Mouse (Mus musculus) intestine, embryonic 15.5 days (tissue): Measurements from ENCODE around the gene Mmp19. TPM values are rescaled to one million over a fixed set of nuclear protein-coding genes. Genes with fewer than 3 reads are reported as not detected.
A peak's percentile ranks its signal among the peaks of the same experiment; 100 is the strongest.

Experiments used
- ATAC-seq: fragments of 200-750 bp; cut with Nextera tagmentation; 2 replicates; pipeline ENCODE4 v1.8.0; 2017; ENCODE audit warnings: moderate TSS enrichment, moderate library complexity
- H3K27ac ChIP-seq: fragments of 300-500 bp; sonication (generic); 2 replicates; pipeline ENCODE4 v1.5.1; 2015; ENCODE audit warnings: mild to moderate bottlenecking, inconsistent platforms
- H3K27me3 ChIP-seq: fragments of 300-500 bp; sonication (generic); replicated peaks from 2 replicates; pipeline ENCODE4 v1.6.1; 2015; ENCODE audit warnings: inconsistent platforms
- H3K36me3 ChIP-seq: fragments of 300-500 bp; sonication (generic); 2 replicates; pipeline ENCODE4 v1.6.1; 2015; ENCODE audit warnings: inconsistent platforms
- H3K4me1 ChIP-seq: fragments of 300-500 bp; sonication (generic); replicated peaks from 2 replicates; pipeline ENCODE4 v1.6.1; 2015; ENCODE audit warnings: inconsistent platforms
- H3K4me2 ChIP-seq: fragments of 300-500 bp; sonication (generic); replicated peaks from 2 replicates; pipeline ENCODE4 v1.6.1; 2015; ENCODE audit warnings: mild to moderate bottlenecking, inconsistent platforms
- H3K4me3 ChIP-seq: fragments of 300-500 bp; sonication (generic); replicated peaks from 2 replicates; pipeline ENCODE4 v1.5.1; 2015; ENCODE audit warnings: inconsistent platforms
- H3K9ac ChIP-seq: fragments of 300-500 bp; sonication (generic); 2 replicates; pipeline ENCODE4 v1.6.1; 2015; ENCODE audit warnings: inconsistent platforms
- H3K9me3 ChIP-seq: fragments of 300-500 bp; sonication (generic); 2 replicates; pipeline ENCODE4 v1.6.1; 2016; ENCODE audit warnings: inconsistent platforms
- WGBS: fragments of 180-500 bp; shearing (Covaris S2); methylation state at CpG from one replicate; pipeline ENCODE4 v1.1.7; 2015; 5-methylcytosine and 5-hydroxymethylcytosine counted together
- polyA plus RNA-seq: library from polyadenylated mRNA; unstranded; fragments of >200 nt; fragmentation: Nextera tagmentation; extraction: Ambion mirVana; gene quantifications from 2 replicates; pipeline ENCODE4 v1.2.1, GENCODE M21; 2015

Mmp19 gene
- polyA plus RNA-seq, 1 experiment from 2014 or later, result 0.60 TPM

GRCm38 (mm10) chr10:128773685-128774084 lies 17.0 kb upstream of the Mmp19 start:
- no peak for ATAC-seq
- 24% methylated on average over 5 of the region's 5 CpGs for WGBS
- no peak overlapping the region for H3K27ac ChIP-seq
- no peaks in the 10 kb centered on the region for H3K4me1 ChIP-seq
- H3K4me2 ChIP-seq, result no peak overlapping the region
- H3K27me3 ChIP-seq, result no peaks in the 10 kb centered on the region
- no peak overlapping the region for H3K9ac ChIP-seq
- H3K36me3 ChIP-seq, result no peaks in the 10 kb centered on the region
- H3K4me3 ChIP-seq, result no peak overlapping the region
- H3K9me3 ChIP-seq, result no peaks in the 10 kb centered on the region

DNA sequence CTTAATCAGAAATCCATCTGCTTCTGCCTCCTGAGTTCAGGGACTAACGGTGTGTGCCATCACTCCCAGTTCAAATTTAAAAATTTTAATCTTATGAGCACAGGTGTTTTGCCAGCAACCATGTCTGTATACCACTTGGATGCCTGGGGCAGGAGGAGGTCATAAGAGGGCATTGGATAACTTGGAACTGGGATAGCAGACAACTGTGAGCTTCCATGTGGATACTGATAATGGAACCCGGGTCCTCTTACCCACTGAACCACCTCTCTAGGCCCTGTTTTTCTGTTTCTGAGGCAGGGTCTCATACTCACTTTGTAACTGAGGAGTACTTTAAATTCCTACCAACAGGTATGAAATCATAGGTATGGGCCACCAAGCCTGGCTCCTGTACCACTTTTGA lies 12.3 kb upstream of the Mmp19 start:
- Histone ChIP-seq H3K27ac (peak overlapping the region; percentile 80), H3K4me2 (no peak overlapping the region), H3K36me3 (no peaks in the 10 kb centered on the region), H3K4me3 (no peak overlapping the region), H3K27me3 (no peaks in the 10 kb centered on the region), H3K4me1 (0 out of 2 replicates have a peak, but pooled peaks cover 7% of the 10 kb centered on the region), H3K9ac (no peak overlapping the region), H3K9me3 (no peaks in the 10 kb centered on the region)
- WGBS, result 93% methylated on average over 2 of the region's 2 CpGs
- no peak for ATAC-seq

DNA sequence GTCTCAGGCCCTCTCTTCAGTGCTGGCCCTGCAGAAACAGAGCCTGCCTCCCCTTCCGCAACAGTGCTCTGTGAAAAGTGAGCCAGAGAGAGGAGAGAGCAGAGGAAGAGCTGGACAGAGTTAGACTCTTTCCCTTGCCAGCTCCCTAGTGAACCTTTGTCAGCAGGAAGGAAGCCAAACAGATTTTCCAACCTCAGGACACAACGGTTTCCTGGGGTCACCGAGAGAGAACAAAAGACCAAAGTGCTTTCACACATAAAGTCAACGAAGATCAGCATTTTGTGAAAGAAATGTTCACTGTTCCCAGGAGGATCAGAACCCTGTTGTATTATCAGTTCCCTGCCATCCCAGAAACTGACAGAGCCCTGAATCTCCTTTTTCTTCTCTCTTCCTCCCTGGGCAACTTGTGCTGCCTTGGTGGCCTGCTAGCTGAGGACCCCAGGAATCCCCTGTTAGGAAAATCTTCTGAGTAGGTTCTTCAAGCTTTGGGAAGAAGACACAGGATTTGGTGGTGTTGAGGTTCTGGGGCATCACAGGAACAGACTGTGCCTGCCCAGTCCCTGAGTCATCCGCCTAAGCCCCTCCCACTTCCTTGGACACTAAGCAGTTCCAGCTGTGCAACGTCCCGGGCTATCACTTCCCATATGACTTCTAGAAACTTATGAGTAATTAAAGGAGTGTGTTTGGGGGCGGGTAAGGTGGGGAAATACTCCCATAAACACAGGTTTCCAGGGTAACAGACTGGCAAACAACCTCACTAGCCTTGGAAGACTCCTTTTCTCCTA lies 11.5 kb upstream of the Mmp19 start:
- ATAC-seq, result peak; percentile 96
- 27% methylated on average over 8 of the region's 8 CpGs for WGBS

GRCm38 (mm10) chr10:128780200-128780599 lies 10.5 kb upstream of the Mmp19 start:
- no peak overlapping the region for H3K9ac ChIP-seq
- H3K36me3 ChIP-seq, result no peaks in the 10 kb centered on the region
- no peak overlapping the region for H3K4me2 ChIP-seq
- no peaks in the 10 kb centered on the region for H3K27me3 ChIP-seq
- H3K27ac ChIP-seq, result no peak overlapping the region
- H3K4me1 ChIP-seq, result 0 out of 2 replicates have a peak, but pooled peaks cover 7% of the 10 kb centered on the region
- 86% methylated on average over 1 of the region's 1 CpGs for WGBS
- H3K4me3 ChIP-seq, result no peak overlapping the region
- no peak for ATAC-seq
- peaks cover 7% of the 10 kb centered on the region; the same call in 1 of the 2 replicates for H3K9me3 ChIP-seq

More for the DNA sequence above, 11.5 kb upstream of the Mmp19 start:
- Histone ChIP-seq H3K4me2 (peak overlapping the region; percentile 22; the same call in 1 of the 2 replicates), H3K9ac (no peak overlapping the region), H3K9me3 (peaks cover 5% of the 10 kb centered on the region; the same call in 1 of the 2 replicates), H3K4me3 (no peak overlapping the region), H3K27me3 (no peaks in the 10 kb centered on the region), H3K27ac (peak overlapping the region; percentile 80), H3K4me1 (0 out of 2 replicates have a peak, but pooled peaks cover 7% of the 10 kb centered on the region), H3K36me3 (no peaks in the 10 kb centered on the region)

DNA sequence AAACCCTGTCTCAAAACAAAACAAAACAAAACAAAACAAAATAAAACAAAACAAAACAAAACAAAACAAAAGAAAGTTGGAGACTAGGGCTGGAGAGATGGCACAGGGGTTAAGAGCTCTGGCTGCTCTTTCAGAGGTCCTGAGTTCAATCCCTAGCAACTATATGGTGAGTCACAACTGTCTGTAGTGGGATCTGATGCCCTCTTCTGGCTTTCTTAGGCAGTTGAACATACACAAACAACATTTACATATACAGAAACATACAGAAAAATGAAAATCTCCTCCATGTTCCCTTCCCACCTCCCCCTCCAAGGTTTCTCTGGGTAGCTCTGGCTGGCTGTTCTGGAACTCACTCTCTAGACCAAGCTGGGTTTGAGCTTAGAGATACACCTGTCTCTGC lies 1.3 kb downstream of the Mmp19 start:
- no peak for ATAC-seq
- Histone ChIP-seq H3K4me3 (no peak overlapping the region), H3K4me1 (no peaks in the 10 kb centered on the region), H3K9me3 (no peaks in the 10 kb centered on the region), H3K4me2 (no peak overlapping the region), H3K27me3 (no peaks in the 10 kb centered on the region), H3K27ac (no peak overlapping the region), H3K9ac (no peak overlapping the region), H3K36me3 (no peaks in the 10 kb centered on the region)

DNA sequence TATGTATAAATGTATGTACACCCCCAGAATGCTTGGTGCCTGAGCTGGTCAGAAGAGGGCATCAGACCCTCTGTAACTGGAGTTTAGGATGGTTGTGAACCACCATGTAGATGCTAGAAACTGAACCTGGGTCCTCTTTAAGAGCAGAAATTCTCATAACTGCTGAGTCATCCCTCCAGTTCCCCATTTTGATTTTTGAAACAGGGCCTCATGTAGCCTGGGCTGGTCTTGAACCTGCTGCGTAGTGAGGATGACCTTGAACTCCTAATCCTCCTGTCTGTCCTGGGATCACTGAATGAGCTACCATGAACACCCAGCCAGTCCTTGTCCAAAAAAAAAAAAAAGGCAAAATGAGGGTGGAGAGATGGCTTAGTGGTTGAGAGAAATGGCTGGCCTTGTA lies 2.5 kb downstream of the Mmp19 start:
- ATAC-seq, result no peak
- no peak overlapping the region for H3K9ac ChIP-seq
- no peak overlapping the region for H3K27ac ChIP-seq
- WGBS, result 85% methylated on average over 1 of the region's 1 CpGs
- H3K36me3 ChIP-seq, result no peaks in the 10 kb centered on the region
- H3K4me2 ChIP-seq, result no peak overlapping the region
- H3K9me3 ChIP-seq, result no peaks in the 10 kb centered on the region
- H3K27me3 ChIP-seq, result no peaks in the 10 kb centered on the region
- H3K4me3 ChIP-seq, result no peak overlapping the region
- no peaks in the 10 kb centered on the region for H3K4me1 ChIP-seq

GRCm38 (mm10) chr10:128794391-128794790 lies 3.7 kb downstream of the Mmp19 start:
- no peak for ATAC-seq
- Histone ChIP-seq H3K4me1 (no peaks in the 10 kb centered on the region), H3K36me3 (no peaks in the 10 kb centered on the region), H3K9me3 (no peaks in the 10 kb centered on the region), H3K27ac (no peak overlapping the region), H3K4me2 (no peak overlapping the region), H3K4me3 (no peak overlapping the region), H3K27me3 (no peaks in the 10 kb centered on the region), H3K9ac (no peak overlapping the region)
- WGBS, result 85% methylated on average over 5 of the region's 5 CpGs

DNA sequence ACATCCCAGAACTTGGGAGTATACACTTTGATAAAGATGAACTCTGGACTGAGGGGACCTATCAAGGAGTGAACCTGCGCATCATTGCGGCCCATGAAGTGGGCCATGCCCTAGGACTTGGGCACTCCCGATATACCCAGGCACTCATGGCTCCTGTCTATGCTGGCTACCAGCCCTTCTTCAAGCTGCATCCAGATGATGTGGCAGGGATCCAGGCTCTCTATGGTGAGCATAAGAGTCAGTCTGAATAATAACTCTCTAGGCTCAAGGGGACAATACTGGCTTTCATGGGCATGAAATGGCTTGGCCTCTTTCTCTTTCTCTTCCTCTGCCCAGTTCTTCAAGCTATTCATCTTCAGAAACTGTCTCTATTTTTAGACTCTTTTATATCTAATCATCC lies 4.9 kb downstream of the Mmp19 start:
- H3K9ac ChIP-seq, result no peak overlapping the region
- no peaks in the 10 kb centered on the region for H3K4me1 ChIP-seq
- 89% methylated on average over 3 of the region's 3 CpGs for WGBS
- no peak for ATAC-seq
- H3K27ac ChIP-seq, result no peak overlapping the region
- no peaks in the 10 kb centered on the region for H3K9me3 ChIP-seq
- no peak overlapping the region for H3K4me2 ChIP-seq
- no peaks in the 10 kb centered on the region for H3K27me3 ChIP-seq
- no peaks in the 10 kb centered on the region for H3K36me3 ChIP-seq
- no peak overlapping the region for H3K4me3 ChIP-seq

DNA sequence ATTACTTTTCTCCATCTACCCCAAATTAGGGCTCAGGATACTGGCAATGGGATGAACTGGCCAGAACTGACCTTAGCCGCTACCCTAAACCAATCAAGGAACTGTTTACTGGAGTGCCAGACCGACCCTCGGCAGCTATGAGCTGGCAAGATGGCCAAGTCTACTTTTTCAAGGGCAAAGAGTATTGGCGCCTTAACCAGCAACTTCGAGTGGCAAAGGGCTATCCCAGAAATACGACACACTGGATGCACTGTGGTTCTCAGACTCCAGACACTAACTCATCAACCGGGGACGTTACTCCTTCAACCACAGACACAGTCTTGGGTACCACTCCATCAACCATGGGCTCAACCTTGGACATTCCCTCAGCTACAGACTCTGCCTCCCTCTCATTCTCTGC lies 8.0 kb downstream of the Mmp19 start:
- ATAC-seq, result no peak
- Histone ChIP-seq H3K27ac (no peak overlapping the region), H3K9ac (no peak overlapping the region), H3K36me3 (peaks cover 4% of the 10 kb centered on the region; the same call in 1 of the 2 replicates), H3K4me3 (no peak overlapping the region), H3K9me3 (no peaks in the 10 kb centered on the region), H3K4me2 (no peak overlapping the region), H3K27me3 (no peaks in the 10 kb centered on the region), H3K4me1 (peaks cover 10% of the 10 kb centered on the region)
- WGBS, result 95% methylated on average over 8 of the region's 8 CpGs

DNA sequence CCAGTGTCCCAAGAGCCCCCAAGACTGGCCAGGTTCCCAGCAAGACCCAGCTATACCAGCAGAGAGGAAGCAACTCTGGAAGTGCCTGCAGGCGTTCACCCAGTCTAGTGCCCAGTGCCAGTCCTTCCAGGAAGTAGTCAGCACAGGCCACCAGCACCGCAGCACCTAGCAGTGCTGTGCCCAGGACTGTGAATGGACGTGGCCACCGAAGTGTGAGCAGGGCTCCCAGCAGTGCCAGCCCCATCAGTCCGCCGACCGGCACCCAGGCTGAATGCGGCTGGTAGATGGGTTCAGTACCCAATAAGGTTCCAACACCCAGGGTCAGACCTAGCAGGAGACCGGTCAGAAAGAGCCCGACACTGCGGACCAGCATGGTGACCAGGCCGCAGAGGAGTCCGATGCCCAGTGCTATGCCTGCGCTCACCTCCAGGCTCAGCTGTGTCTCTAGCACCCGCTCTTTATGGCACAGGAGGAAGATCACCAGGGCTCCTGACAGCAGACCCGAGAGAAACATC lies 11.3 kb downstream of the Mmp19 start:
- Histone ChIP-seq H3K9me3 (no peaks in the 10 kb centered on the region), H3K27ac (no peak overlapping the region), H3K9ac (0 out of 2 replicates have a peak overlapping the region, but pooled peaks have one; percentile 13), H3K4me1 (peaks cover 21% of the 10 kb centered on the region), H3K4me3 (no peak overlapping the region), H3K27me3 (no peaks in the 10 kb centered on the region), H3K36me3 (peaks cover 4% of the 10 kb centered on the region), H3K4me2 (no peak overlapping the region)
- 87% methylated on average over 16 of the region's 16 CpGs for WGBS
- ATAC-seq, result no peak

GRCm38 (mm10) chr10:128802956-128803355 lies 12.2 kb downstream of the Mmp19 start:
- H3K4me3 ChIP-seq, result peak overlapping the region; percentile 83
- no peaks in the 10 kb centered on the region for H3K9me3 ChIP-seq
- H3K4me2 ChIP-seq, result peak overlapping the region; percentile 81
- H3K27me3 ChIP-seq, result no peaks in the 10 kb centered on the region
- WGBS, result 63% methylated on average over 4 of the region's 4 CpGs
- peaks cover 29% of the 10 kb centered on the region for H3K4me1 ChIP-seq
- H3K27ac ChIP-seq, result peak overlapping the region; percentile 99; the same call in 1 of the 2 replicates
- no peak for ATAC-seq
- H3K36me3 ChIP-seq, result peaks cover 4% of the 10 kb centered on the region
- peak overlapping the region; percentile 89 for H3K9ac ChIP-seq

DNA sequence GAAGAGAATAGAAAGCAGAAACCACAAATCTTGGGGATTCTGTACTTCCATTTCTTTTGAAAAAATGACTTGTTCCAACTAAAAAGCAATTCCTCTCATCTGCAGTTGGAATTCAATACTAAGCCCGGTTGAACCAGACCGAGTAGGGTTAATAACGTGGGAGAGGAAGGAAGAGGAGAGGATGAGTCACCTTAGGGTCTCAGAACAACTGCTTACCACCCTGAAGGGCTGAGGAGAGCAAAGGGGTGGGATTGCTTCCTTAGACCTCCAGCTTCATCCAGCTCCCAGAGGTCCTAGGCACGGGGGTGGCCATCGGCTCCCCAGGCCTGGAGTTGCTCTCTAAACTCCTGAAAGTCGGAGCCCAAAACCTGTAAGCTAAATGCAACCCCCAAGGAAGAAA lies 12.7 kb downstream of the Mmp19 start:
- peak overlapping the region; percentile 89 for H3K9ac ChIP-seq
- 18% methylated on average over 6 of the region's 6 CpGs for WGBS
- H3K4me2 ChIP-seq, result peak overlapping the region; percentile 81
- no peaks in the 10 kb centered on the region for H3K27me3 ChIP-seq
- peak overlapping the region; percentile 99 for H3K27ac ChIP-seq
- no peaks in the 10 kb centered on the region for H3K9me3 ChIP-seq
- H3K4me1 ChIP-seq, result peaks cover 32% of the 10 kb centered on the region
- no peak for ATAC-seq
- H3K36me3 ChIP-seq, result peaks cover 4% of the 10 kb centered on the region
- H3K4me3 ChIP-seq, result peak overlapping the region; percentile 83
